Mouse (Mus musculus) midbrain, embryonic 15.5 days (tissue): Measurements from ENCODE around the gene Hexb. TPM values are rescaled to one million over a fixed set of nuclear protein-coding genes. Genes with fewer than 3 reads are reported as not detected.

ENCODE experiments used
- ATAC-seq: fragments of 200-750 bp; cut with Nextera tagmentation; replicated peaks from 2 replicates; pipeline ENCODE4 v1.8.0; 2017; ENCODE audit warnings: moderate TSS enrichment
- H3K27ac ChIP-seq: fragments of 300-500 bp; sonication (generic); 2 replicates; pipeline ENCODE4 v1.5.1; 2015; ENCODE audit warnings: mild to moderate bottlenecking, inconsistent platforms
- H3K27me3 ChIP-seq: fragments of 300-500 bp; sonication (generic); replicated peaks from 2 replicates; pipeline ENCODE4 v1.6.1; 2015; ENCODE audit warnings: inconsistent platforms
- H3K36me3 ChIP-seq: fragments of 300-500 bp; sonication (generic); replicated peaks from 2 replicates; pipeline ENCODE4 v1.6.1; 2015; ENCODE audit warnings: inconsistent platforms
- H3K4me1 ChIP-seq: fragments of 300-500 bp; sonication (generic); 2 replicates; pipeline ENCODE4 v1.6.1; 2015; ENCODE audit warnings: inconsistent platforms
- H3K4me2 ChIP-seq: fragments of 300-500 bp; sonication (generic); 2 replicates; pipeline ENCODE4 v1.6.1; 2015; ENCODE audit warnings: inconsistent platforms, mild to moderate bottlenecking, moderate library complexity
- H3K4me3 ChIP-seq: fragments of 300-500 bp; sonication (generic); 2 replicates; pipeline ENCODE4 v1.5.1; 2015; ENCODE audit warnings: mild to moderate bottlenecking, inconsistent platforms
- H3K9ac ChIP-seq: fragments of 300-500 bp; sonication (generic); 2 replicates; pipeline ENCODE4 v1.6.1; 2015; ENCODE audit warnings: mild to moderate bottlenecking, inconsistent platforms
- H3K9me3 ChIP-seq: fragments of 300-500 bp; sonication (generic); 2 replicates; pipeline ENCODE4 v1.6.1; 2016; ENCODE audit warnings: inconsistent platforms
- WGBS: fragments of 180-500 bp; shearing (Covaris S2); methylation state at CpG from one replicate; pipeline ENCODE4 v1.1.7; 2015; ENCODE audit warnings: mixed read lengths; 5-methylcytosine and 5-hydroxymethylcytosine counted together
- polyA plus RNA-seq: library from polyadenylated mRNA; unstranded; fragments of >200 nt; fragmentation: Nextera tagmentation; extraction: Ambion mirVana; gene quantifications from 2 replicates; pipeline ENCODE4 v1.2.1, GENCODE M21; 2015

Gene Hexb
- polyA plus RNA-seq, 1 experiment from 2014 or later, result 35.8 TPM

GRCm38 (mm10) chr13:97196186-97196924, 1.8 kb downstream of the Hexb start:
- ATAC-seq, result no peak
- Histone ChIP-seq H3K27ac (no peak overlapping the region), H3K9me3 (no peaks in the 10 kb centered on the region), H3K9ac (no peak overlapping the region), H3K4me3 (no peak overlapping the region), H3K4me1 (peaks cover 4% of the 10 kb centered on the region; the same call in 1 of the 2 replicates), H3K4me2 (no peak overlapping the region), H3K27me3 (no peaks in the 10 kb centered on the region), H3K36me3 (no peaks in the 10 kb centered on the region)
- WGBS, result 62% methylated on average over 12 of the region's 12 CpGs

GRCm38 (mm10) chr13:97193420-97193819, 4.7 kb downstream of the Hexb start:
- H3K4me2 ChIP-seq, result no peak overlapping the region
- H3K9ac ChIP-seq, result no peak overlapping the region
- H3K4me3 ChIP-seq, result no peak overlapping the region
- no peak for ATAC-seq
- H3K27me3 ChIP-seq, result no peaks in the 10 kb centered on the region
- no peaks in the 10 kb centered on the region for H3K9me3 ChIP-seq
- no peak overlapping the region for H3K27ac ChIP-seq
- 53% methylated on average over 7 of the region's 7 CpGs for WGBS
- peaks cover 3% of the 10 kb centered on the region; the same call in 1 of the 2 replicates for H3K4me1 ChIP-seq
- H3K36me3 ChIP-seq, result no peaks in the 10 kb centered on the region

- Histone ChIP-seq H3K4me3 (no peak overlapping the region), H3K4me2 (no peak overlapping the region)
Observed at GRCm38 (mm10) chr13:97192649-97193048, 5.5 kb downstream of the Hexb start.

GRCm38 (mm10) chr13:97187693-97188092, 10.5 kb downstream of the Hexb start:
- no peak for ATAC-seq
- Histone ChIP-seq H3K27ac (no peak overlapping the region), H3K27me3 (no peaks in the 10 kb centered on the region), H3K4me3 (no peak overlapping the region), H3K4me1 (no peaks in the 10 kb centered on the region), H3K9me3 (no peaks in the 10 kb centered on the region), H3K4me2 (no peak overlapping the region), H3K36me3 (no peaks in the 10 kb centered on the region), H3K9ac (no peak overlapping the region)
- WGBS, result 85% methylated on average over 5 of the region's 5 CpGs

More at GRCm38 (mm10) chr13:97192649-97193048, 5.5 kb downstream of the Hexb start:
- 90% methylated on average over 11 of the region's 11 CpGs for WGBS
- Histone ChIP-seq H3K27ac (no peak overlapping the region), H3K9ac (no peak overlapping the region), H3K9me3 (no peaks in the 10 kb centered on the region), H3K27me3 (no peaks in the 10 kb centered on the region), H3K4me1 (no peaks in the 10 kb centered on the region; the same call in 1 of the 2 replicates), H3K36me3 (no peaks in the 10 kb centered on the region)
- no peak for ATAC-seq

- Histone ChIP-seq H3K4me1 (no peaks in the 10 kb centered on the region), H3K9ac (no peak overlapping the region), H3K27ac (no peak overlapping the region), H3K4me2 (no peak overlapping the region), H3K9me3 (no peaks in the 10 kb centered on the region), H3K36me3 (no peaks in the 10 kb centered on the region), H3K27me3 (no peaks in the 10 kb centered on the region), H3K4me3 (no peak overlapping the region)
- no peak for ATAC-seq
- WGBS, result 90% methylated on average over 4 of the region's 4 CpGs
Observed at GRCm38 (mm10) chr13:97186346-97186745, 11.8 kb downstream of the Hexb start.

GRCm38 (mm10) chr13:97184656-97185055, 13.5 kb downstream of the Hexb start:
- H3K4me2 ChIP-seq, result no peak overlapping the region
- H3K27me3 ChIP-seq, result no peaks in the 10 kb centered on the region
- no peaks in the 10 kb centered on the region for H3K4me1 ChIP-seq
- H3K9me3 ChIP-seq, result no peaks in the 10 kb centered on the region
- H3K36me3 ChIP-seq, result no peaks in the 10 kb centered on the region
- no peak overlapping the region for H3K9ac ChIP-seq
- no peak overlapping the region for H3K27ac ChIP-seq
- H3K4me3 ChIP-seq, result no peak overlapping the region
- no peak for ATAC-seq
- WGBS, result 66% methylated on average over 5 of the region's 5 CpGs

GRCm38 (mm10) chr13:97184168-97184567, 14.0 kb downstream of the Hexb start:
- H3K27ac ChIP-seq, result no peak overlapping the region
- no peak overlapping the region for H3K4me2 ChIP-seq
- ATAC-seq, result no peak
- no peak overlapping the region for H3K9ac ChIP-seq
- H3K27me3 ChIP-seq, result no peaks in the 10 kb centered on the region
- WGBS, result 97% methylated on average over 2 of the region's 2 CpGs
- no peaks in the 10 kb centered on the region for H3K4me1 ChIP-seq
- no peak overlapping the region for H3K4me3 ChIP-seq
- H3K36me3 ChIP-seq, result no peaks in the 10 kb centered on the region
- no peaks in the 10 kb centered on the region for H3K9me3 ChIP-seq

GRCm38 (mm10) chr13:97182821-97183220, 15.3 kb downstream of the Hexb start:
- ATAC-seq, result no peak
- Histone ChIP-seq H3K27ac (no peak overlapping the region), H3K4me2 (no peak overlapping the region), H3K9ac (no peak overlapping the region), H3K9me3 (no peaks in the 10 kb centered on the region), H3K36me3 (0 out of 2 replicates have a peak, but pooled peaks cover under 1% of the 10 kb centered on the region), H3K4me3 (no peak overlapping the region), H3K27me3 (no peaks in the 10 kb centered on the region), H3K4me1 (no peaks in the 10 kb centered on the region)
- WGBS, result 72% methylated on average over 4 of the region's 4 CpGs

- ATAC-seq, result no peak
- H3K9ac ChIP-seq, result no peak overlapping the region
- WGBS, result 51% methylated on average over 6 of the region's 6 CpGs
- no peak overlapping the region for H3K27ac ChIP-seq
- no peaks in the 10 kb centered on the region for H3K9me3 ChIP-seq
- no peak overlapping the region for H3K4me2 ChIP-seq
- H3K27me3 ChIP-seq, result no peaks in the 10 kb centered on the region
- no peaks in the 10 kb centered on the region for H3K4me1 ChIP-seq
- peaks cover 13% of the 10 kb centered on the region; the same call in 1 of the 2 replicates for H3K36me3 ChIP-seq
- no peak overlapping the region for H3K4me3 ChIP-seq
Observed at GRCm38 (mm10) chr13:97180113-97180828, 17.9 kb downstream of the Hexb start.

- H3K4me1 ChIP-seq, result no peaks in the 10 kb centered on the region
- H3K27me3 ChIP-seq, result no peaks in the 10 kb centered on the region
- no peak for ATAC-seq
- H3K9me3 ChIP-seq, result no peaks in the 10 kb centered on the region
- H3K27ac ChIP-seq, result no peak overlapping the region
- no peak overlapping the region for H3K9ac ChIP-seq
- WGBS, result 69% methylated on average over 7 of the region's 7 CpGs
- no peak overlapping the region for H3K4me2 ChIP-seq
- peaks cover 26% of the 10 kb centered on the region for H3K36me3 ChIP-seq
- H3K4me3 ChIP-seq, result no peak overlapping the region
Observed at GRCm38 (mm10) chr13:97178943-97179342, 19.2 kb downstream of the Hexb start.

- ATAC-seq, result no peak
- Histone ChIP-seq H3K9ac (no peak overlapping the region), H3K9me3 (no peaks in the 10 kb centered on the region), H3K4me1 (no peaks in the 10 kb centered on the region), H3K27me3 (no peaks in the 10 kb centered on the region), H3K36me3 (peaks cover 42% of the 10 kb centered on the region), H3K4me2 (no peak overlapping the region), H3K27ac (no peak overlapping the region), H3K4me3 (no peak overlapping the region)
- WGBS, result 65% methylated on average over 5 of the region's 5 CpGs
Observed at GRCm38 (mm10) chr13:97176731-97177130, 21.4 kb downstream of the Hexb start.

GRCm38 (mm10) chr13:97175520-97176264, 22.5 kb downstream of the Hexb start:
- no peaks in the 10 kb centered on the region for H3K4me1 ChIP-seq
- no peak for ATAC-seq
- WGBS, result 90% methylated on average over 10 of the region's 10 CpGs
- H3K4me3 ChIP-seq, result no peak overlapping the region
- H3K27me3 ChIP-seq, result no peaks in the 10 kb centered on the region
- H3K9ac ChIP-seq, result no peak overlapping the region
- no peaks in the 10 kb centered on the region for H3K9me3 ChIP-seq
- no peak overlapping the region for H3K4me2 ChIP-seq
- no peak overlapping the region for H3K27ac ChIP-seq
- H3K36me3 ChIP-seq, result peaks cover 42% of the 10 kb centered on the region
